Mouse (Mus musculus): Measurements from ENCODE around the gene Pimreg. TPM values are rescaled to one million over a fixed set of nuclear protein-coding genes. Genes with fewer than 3 reads are reported as not detected.

Gene Pimreg
- polyA plus RNA-seq, 1 experiment from 2014 or later = 89.1 TPM

DNA sequence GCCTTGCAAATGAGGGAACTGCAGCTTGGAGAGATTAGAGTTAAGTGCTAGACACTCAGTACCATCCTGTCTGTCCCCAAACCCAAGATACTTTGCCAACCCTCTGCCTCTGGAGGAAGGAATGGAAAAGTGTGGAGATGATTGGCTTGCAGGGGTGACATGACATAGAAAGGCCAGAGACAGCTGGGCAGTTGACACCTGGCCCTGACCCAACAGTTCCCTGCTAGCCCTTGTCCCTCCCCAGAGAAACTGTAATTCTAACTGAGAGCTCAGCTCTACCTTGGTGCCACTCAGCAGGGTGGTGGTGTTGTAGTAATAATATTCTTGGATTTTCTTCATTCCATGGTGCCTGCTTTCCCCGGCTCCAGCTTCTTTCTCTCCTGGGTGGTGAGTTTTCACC, 29.9 kb upstream of the Pimreg start:
- ATAC-seq (ENCODE audit: insufficient number of reproducible peaks, low FRiP score, low TSS enrichment, low read depth) = no peak
- Histone ChIP-seq H3K4me3 (replicated peaks) (no peak overlapping the region), H3K4me2 (replicated peaks) (no peak overlapping the region), H3K27ac (replicated peaks) (no peak overlapping the region), H3K4me1 (peaks cover 20% of the 10 kb centered on the region), H3K9me3 (replicated peaks) (no peaks in the 10 kb centered on the region), H3K9ac (no peak overlapping the region), H3K36me3 (no peaks in the 10 kb centered on the region), H3K27me3 (no peaks in the 10 kb centered on the region)
- 37% methylated on average over 1 of the region's 1 CpGs for WGBS

DNA sequence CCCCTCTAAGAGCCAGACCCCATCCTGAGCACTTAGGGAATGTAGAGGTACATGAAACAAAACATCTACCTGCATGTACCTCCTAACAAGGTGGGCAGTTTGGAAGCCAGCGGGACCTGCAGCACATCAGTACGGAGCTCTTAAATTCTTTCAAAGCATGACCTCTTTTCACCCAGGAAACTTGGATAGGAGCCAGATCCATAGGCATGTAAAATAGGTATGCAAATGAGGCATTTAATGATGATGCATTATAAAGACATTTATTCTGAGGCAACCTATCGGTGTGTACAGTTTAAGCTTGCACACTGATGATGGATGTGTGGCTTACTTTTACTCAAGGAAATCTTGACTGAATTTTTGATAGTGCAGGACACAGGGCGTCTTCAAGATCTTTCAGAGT, 27.2 kb upstream of the Pimreg start:
- no peak overlapping the region for H3K27ac ChIP-seq (replicated peaks)
- no peak overlapping the region for H3K4me2 ChIP-seq (replicated peaks)
- peaks cover 20% of the 10 kb centered on the region for H3K4me1 ChIP-seq
- no peak for ATAC-seq (ENCODE audit: insufficient number of reproducible peaks, low FRiP score, low TSS enrichment, low read depth)
- no peak overlapping the region for H3K4me3 ChIP-seq (replicated peaks)
- H3K9me3 ChIP-seq (replicated peaks) = no peaks in the 10 kb centered on the region
- 59% methylated on average over 4 of the region's 4 CpGs for WGBS
- H3K27me3 ChIP-seq = no peaks in the 10 kb centered on the region
- H3K36me3 ChIP-seq = no peaks in the 10 kb centered on the region
- H3K9ac ChIP-seq = no peak overlapping the region

GRCm38 (mm10) chr11:72016518-72017252, 25.1 kb upstream of the Pimreg start:
- Histone ChIP-seq H3K4me2 (replicated peaks) (no peak overlapping the region), H3K36me3 (no peaks in the 10 kb centered on the region), H3K4me1 (peaks cover 5% of the 10 kb centered on the region), H3K27ac (replicated peaks) (no peak overlapping the region), H3K9ac (no peak overlapping the region), H3K27me3 (no peaks in the 10 kb centered on the region), H3K9me3 (replicated peaks) (no peaks in the 10 kb centered on the region), H3K4me3 (replicated peaks) (no peak overlapping the region)
- 76% methylated on average over 13 of the region's 13 CpGs for WGBS
- ATAC-seq (ENCODE audit: insufficient number of reproducible peaks, low FRiP score, low TSS enrichment, low read depth) = no peak

- H3K9ac ChIP-seq = no peak overlapping the region
- no peak overlapping the region for H3K4me2 ChIP-seq (replicated peaks)
- no peak for ATAC-seq (ENCODE audit: insufficient number of reproducible peaks, low FRiP score, low TSS enrichment, low read depth)
- no peak overlapping the region for H3K27ac ChIP-seq (replicated peaks)
- H3K27me3 ChIP-seq = no peaks in the 10 kb centered on the region
- no peak overlapping the region for H3K4me3 ChIP-seq (replicated peaks)
- WGBS = 54% methylated on average over 9 of the region's 9 CpGs
- H3K36me3 ChIP-seq = no peaks in the 10 kb centered on the region
- H3K4me1 ChIP-seq = no peaks in the 10 kb centered on the region; the same call in 1 of the 2 replicates
- H3K9me3 ChIP-seq (replicated peaks) = no peaks in the 10 kb centered on the region
These were observed 24.6 kb upstream of the Pimreg start for GRCm38 (mm10) chr11:72017253-72017601.

- no peaks in the 10 kb centered on the region for H3K36me3 ChIP-seq
- H3K9me3 ChIP-seq (replicated peaks) = no peaks in the 10 kb centered on the region
- 73% methylated on average over 4 of the region's 4 CpGs for WGBS
- H3K4me3 ChIP-seq (replicated peaks) = no peak overlapping the region
- no peaks in the 10 kb centered on the region for H3K27me3 ChIP-seq
- peaks cover 4% of the 10 kb centered on the region for H3K4me1 ChIP-seq
- ATAC-seq (ENCODE audit: insufficient number of reproducible peaks, low FRiP score, low TSS enrichment, low read depth) = no peak
- no peak overlapping the region for H3K4me2 ChIP-seq (replicated peaks)
- no peak overlapping the region for H3K9ac ChIP-seq
- H3K27ac ChIP-seq (replicated peaks) = no peak overlapping the region
These were observed 20.8 kb upstream of the Pimreg start for GRCm38 (mm10) chr11:72021015-72021414.

GRCm38 (mm10) chr11:72022827-72023226, 19.0 kb upstream of the Pimreg start:
- no peak overlapping the region for H3K27ac ChIP-seq (replicated peaks)
- H3K4me2 ChIP-seq (replicated peaks) = no peak overlapping the region
- H3K27me3 ChIP-seq = no peaks in the 10 kb centered on the region
- H3K36me3 ChIP-seq = no peaks in the 10 kb centered on the region
- no peaks in the 10 kb centered on the region for H3K9me3 ChIP-seq (replicated peaks)
- WGBS = 54% methylated on average over 6 of the region's 6 CpGs
- no peak overlapping the region for H3K4me3 ChIP-seq (replicated peaks)
- ATAC-seq (ENCODE audit: insufficient number of reproducible peaks, low FRiP score, low TSS enrichment, low read depth) = no peak
- no peak overlapping the region for H3K9ac ChIP-seq
- peaks cover 4% of the 10 kb centered on the region for H3K4me1 ChIP-seq

- ATAC-seq (ENCODE audit: insufficient number of reproducible peaks, low FRiP score, low TSS enrichment, low read depth) = no peak
- H3K4me1 ChIP-seq = peaks cover 4% of the 10 kb centered on the region
- H3K27ac ChIP-seq (replicated peaks) = no peak overlapping the region
- no peak overlapping the region for H3K4me3 ChIP-seq (replicated peaks)
- WGBS = 39% methylated on average over 10 of the region's 10 CpGs
- no peak overlapping the region for H3K9ac ChIP-seq
- H3K4me2 ChIP-seq (replicated peaks) = no peak overlapping the region
- H3K36me3 ChIP-seq = no peaks in the 10 kb centered on the region
- no peaks in the 10 kb centered on the region for H3K9me3 ChIP-seq (replicated peaks)
- no peaks in the 10 kb centered on the region for H3K27me3 ChIP-seq
These were observed 18.3 kb upstream of the Pimreg start for GRCm38 (mm10) chr11:72023581-72023980.

DNA sequence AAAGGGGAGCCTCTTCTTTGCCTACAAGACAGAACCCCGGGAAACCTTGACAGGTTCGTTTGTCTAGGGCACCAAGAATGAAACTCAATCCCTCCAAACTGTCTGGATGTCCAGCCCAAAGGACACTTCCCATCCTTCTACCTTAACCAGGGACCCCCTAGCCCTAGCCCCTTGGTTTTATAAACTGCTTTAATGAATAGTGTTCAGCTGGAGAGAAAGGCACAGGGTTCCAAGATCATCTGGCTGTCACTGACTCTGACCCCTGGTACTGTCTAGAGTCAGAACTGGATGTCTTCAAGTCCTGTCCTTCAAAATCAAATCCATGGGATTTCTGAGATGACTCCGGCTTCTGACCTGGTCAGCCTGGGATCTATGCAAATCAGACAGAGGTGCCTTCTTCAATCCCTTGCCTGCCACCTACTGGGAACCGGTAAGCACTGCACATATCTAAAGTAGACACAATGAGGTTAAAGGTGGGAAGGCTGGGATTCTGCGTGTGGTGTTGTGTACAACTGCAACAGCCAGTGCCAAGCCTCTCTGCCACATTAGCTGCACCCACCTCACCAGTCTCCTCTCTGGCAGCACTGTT, 17.5 kb upstream of the Pimreg start:
- H3K9ac ChIP-seq = no peak overlapping the region
- no peak for ATAC-seq (ENCODE audit: insufficient number of reproducible peaks, low FRiP score, low TSS enrichment, low read depth)
- peaks cover 8% of the 10 kb centered on the region for H3K4me1 ChIP-seq
- H3K27me3 ChIP-seq = peaks cover 4% of the 10 kb centered on the region; the same call in 1 of the 2 replicates
- no peaks in the 10 kb centered on the region for H3K9me3 ChIP-seq (replicated peaks)
- H3K4me3 ChIP-seq (replicated peaks) = no peak overlapping the region
- WGBS = 21% methylated on average over 5 of the region's 5 CpGs
- no peak overlapping the region for H3K27ac ChIP-seq (replicated peaks)
- no peak overlapping the region for H3K4me2 ChIP-seq (replicated peaks)
- H3K36me3 ChIP-seq = no peaks in the 10 kb centered on the region

GRCm38 (mm10) chr11:72025843-72026242, 16.0 kb upstream of the Pimreg start:
- H3K4me1 ChIP-seq = peaks cover 8% of the 10 kb centered on the region

DNA sequence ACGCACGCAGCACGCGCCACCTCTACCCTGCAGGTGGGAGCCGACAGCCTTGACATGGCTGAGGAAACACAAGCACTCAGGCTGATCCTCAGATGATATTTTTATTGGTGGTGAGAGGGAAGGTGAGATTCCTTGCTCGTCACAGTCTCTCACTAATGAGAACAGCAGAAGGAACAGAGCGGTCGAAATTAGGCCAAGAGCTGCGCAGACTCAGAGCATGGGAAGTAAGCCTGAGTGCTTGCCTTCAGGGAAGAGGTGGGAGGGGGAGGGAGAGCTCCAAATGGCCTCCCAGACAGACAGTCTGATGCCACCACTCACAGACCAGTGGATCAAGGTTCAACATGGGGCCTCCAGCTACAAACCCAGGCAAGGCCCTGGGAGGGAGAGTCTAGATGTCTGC, 15.3 kb upstream of the Pimreg start:
- Histone ChIP-seq H3K9me3 (replicated peaks) (no peaks in the 10 kb centered on the region), H3K36me3 (no peaks in the 10 kb centered on the region), H3K27ac (replicated peaks) (no peak overlapping the region), H3K4me3 (replicated peaks) (no peak overlapping the region), H3K4me1 (peaks cover 8% of the 10 kb centered on the region), H3K4me2 (replicated peaks) (no peak overlapping the region), H3K27me3 (peaks cover 8% of the 10 kb centered on the region), H3K9ac (no peak overlapping the region)
- ATAC-seq (ENCODE audit: insufficient number of reproducible peaks, low FRiP score, low TSS enrichment, low read depth) = no peak
- WGBS = 85% methylated on average over 9 of the region's 9 CpGs

More at GRCm38 (mm10) chr11:72025843-72026242, 16.0 kb upstream of the Pimreg start:
- H3K9me3 ChIP-seq (replicated peaks) = no peaks in the 10 kb centered on the region
- ATAC-seq (ENCODE audit: insufficient number of reproducible peaks, low FRiP score, low TSS enrichment, low read depth) = no peak
- H3K27ac ChIP-seq (replicated peaks) = no peak overlapping the region
- no peaks in the 10 kb centered on the region for H3K36me3 ChIP-seq
- 41% methylated on average over 5 of the region's 5 CpGs for WGBS
- no peak overlapping the region for H3K9ac ChIP-seq
- H3K27me3 ChIP-seq = peaks cover 8% of the 10 kb centered on the region
- H3K4me2 ChIP-seq (replicated peaks) = no peak overlapping the region
- H3K4me3 ChIP-seq (replicated peaks) = no peak overlapping the region

GRCm38 (mm10) chr11:72027836-72028235, 14.0 kb upstream of the Pimreg start:
- H3K27me3 ChIP-seq = peaks cover 8% of the 10 kb centered on the region
- 60% methylated on average over 9 of the region's 9 CpGs for WGBS
- H3K9me3 ChIP-seq (replicated peaks) = no peaks in the 10 kb centered on the region
- no peak overlapping the region for H3K4me2 ChIP-seq (replicated peaks)
- H3K4me3 ChIP-seq (replicated peaks) = no peak overlapping the region
- no peak for ATAC-seq (ENCODE audit: insufficient number of reproducible peaks, low FRiP score, low TSS enrichment, low read depth)
- no peak overlapping the region for H3K9ac ChIP-seq
- no peak overlapping the region for H3K27ac ChIP-seq (replicated peaks)
- no peaks in the 10 kb centered on the region for H3K36me3 ChIP-seq
- H3K4me1 ChIP-seq = peaks cover 8% of the 10 kb centered on the region

- Histone ChIP-seq H3K36me3 (no peaks in the 10 kb centered on the region), H3K4me3 (replicated peaks) (no peak overlapping the region), H3K4me2 (replicated peaks) (no peak overlapping the region), H3K4me1 (peaks cover 5% of the 10 kb centered on the region; the same call in 1 of the 2 replicates), H3K27ac (replicated peaks) (no peak overlapping the region), H3K27me3 (peaks cover 8% of the 10 kb centered on the region), H3K9me3 (replicated peaks) (no peaks in the 10 kb centered on the region), H3K9ac (no peak overlapping the region)
- no peak; the same call in 1 of the 2 replicates for ATAC-seq (ENCODE audit: insufficient number of reproducible peaks, low FRiP score, low TSS enrichment, low read depth)
- 17% methylated on average over 23 of the region's 23 CpGs for WGBS
These were observed 12.7 kb upstream of the Pimreg start for GRCm38 (mm10) chr11:72029143-72029542.

All from embryonic facial prominence, embryonic 15.5 days (tissue).